Mouse (Mus musculus) right cerebral cortex, postnatal 36 days (tissue): ENCODE measurements around the gene Mmp9.

Experiments
- DNase-seq, 2 experiments: peaks; one replicate each; pipeline ENCODE4 v3.0.0; 2022; ENCODE audit warnings: low spot score in 2 of 2, mixed read lengths in 1 of 2

The Mmp9 gene

GRCm38 (mm10) chr2:164940140-164940830, at the start of gene Mmp9:
Gene Mmp9 (plus strand): TSS chr2:164940780.
- no peak for DNase-seq

- no peak for DNase-seq
Observed at GRCm38 (mm10) chr2:164891056-164891834, 49.3 kb upstream of the Mmp9 start.

DNA sequence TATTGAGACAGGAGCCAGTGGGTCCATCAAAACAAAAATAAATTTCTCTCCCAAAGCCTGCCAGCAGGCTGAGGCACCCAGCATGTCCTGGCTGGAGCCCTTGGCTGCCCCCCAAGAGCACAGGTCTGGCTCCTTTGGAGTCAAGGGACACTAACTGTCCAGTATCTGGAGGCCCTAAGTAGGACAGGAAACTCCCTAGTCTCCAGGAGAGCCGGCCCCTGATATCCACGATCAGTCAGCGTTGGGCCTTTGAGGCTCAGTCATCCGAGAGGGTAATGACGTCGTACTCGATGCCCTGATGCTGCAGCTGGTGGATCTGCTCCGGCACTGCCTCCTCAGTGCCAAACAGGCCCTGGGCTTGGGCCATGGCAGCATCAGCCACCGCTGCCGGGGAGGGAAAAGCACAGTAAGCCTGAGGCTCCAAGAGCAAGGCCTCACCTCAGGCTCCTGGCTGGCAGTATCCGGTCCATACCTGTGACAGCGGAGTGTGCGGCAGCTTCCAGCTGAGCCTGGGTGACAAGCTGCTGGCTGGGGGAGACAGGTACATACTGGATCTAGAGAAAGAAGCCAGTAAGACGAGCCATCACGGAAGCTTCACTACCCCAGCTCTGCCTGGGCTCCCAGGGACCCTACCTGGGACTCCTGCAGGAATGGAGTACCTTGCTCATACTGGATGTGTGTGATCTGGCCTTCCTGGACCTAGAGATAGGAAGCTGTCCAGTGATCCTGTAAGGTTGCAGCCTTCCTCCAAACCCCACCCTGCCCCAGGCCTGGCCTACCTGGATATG, 48.5 kb upstream of the Mmp9 start:
- no peak for DNase-seq

- no peak for DNase-seq
Observed at GRCm38 (mm10) chr2:164892696-164893216, 47.8 kb upstream of the Mmp9 start.

DNA sequence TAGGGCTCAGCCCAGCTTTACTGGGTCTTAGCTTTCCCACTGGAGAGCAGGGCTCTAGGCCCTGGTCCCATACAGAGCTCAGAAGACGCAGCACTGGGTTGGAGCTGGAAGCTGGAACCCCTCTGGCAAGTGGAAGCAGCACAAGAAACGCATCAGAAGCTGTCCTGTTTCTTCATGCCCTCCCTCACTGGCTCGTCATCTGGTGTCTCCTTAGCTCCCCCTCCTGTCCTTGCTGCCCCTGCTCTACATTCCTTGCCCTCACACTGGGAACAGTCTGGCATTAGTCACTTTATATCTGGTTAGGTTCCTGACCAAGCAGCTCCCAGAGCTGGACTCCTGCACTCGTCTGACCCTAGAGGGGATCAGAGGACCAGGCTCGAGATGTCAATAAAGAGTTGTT, 46.5 kb upstream of the Mmp9 start:
- no peak for DNase-seq

DNA sequence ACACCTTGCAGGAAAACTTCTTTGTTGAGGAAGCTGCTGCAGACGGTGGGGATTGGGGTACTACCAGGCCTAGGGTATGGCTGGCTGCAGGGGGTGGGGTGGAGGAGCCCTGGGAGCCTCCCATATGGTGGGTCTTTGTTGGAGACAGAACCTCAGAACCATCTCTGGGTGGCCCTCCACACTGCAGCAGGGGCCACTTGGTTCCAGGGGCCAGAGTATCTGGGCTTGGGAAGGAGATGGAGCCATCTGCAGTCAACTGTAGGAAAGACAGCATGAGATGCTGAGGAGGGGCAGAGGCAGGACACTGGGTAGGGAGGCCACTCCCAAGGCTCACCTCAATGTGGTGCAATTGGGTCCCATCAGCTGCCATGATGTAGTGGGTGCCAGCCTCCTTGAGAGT, 45.9 kb upstream of the Mmp9 start:
- DNase-seq = no peak

- DNase-seq = no peak
Observed at GRCm38 (mm10) chr2:164895885-164896284, 44.7 kb upstream of the Mmp9 start.

- no peak for DNase-seq
Observed at GRCm38 (mm10) chr2:164898008-164898407, 42.6 kb upstream of the Mmp9 start.

DNA sequence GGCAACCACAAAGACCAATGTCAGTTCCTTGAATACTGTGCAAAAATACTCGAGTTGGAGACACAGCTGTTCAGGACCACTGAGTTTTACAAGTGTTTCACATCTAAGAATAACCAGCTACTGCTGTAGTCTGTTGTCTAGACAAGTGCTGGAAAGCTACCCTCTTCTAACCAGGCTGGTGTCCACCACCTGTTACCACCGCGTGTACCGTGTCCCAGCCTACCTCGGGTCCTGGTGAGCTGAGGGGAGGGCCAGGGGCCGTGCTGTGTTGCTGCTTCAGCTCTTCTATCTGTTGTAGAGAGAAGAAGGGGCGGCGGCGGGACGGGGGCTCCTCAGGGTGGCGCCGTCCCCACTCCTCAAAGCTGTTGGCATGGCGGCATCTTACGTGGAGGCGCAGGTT, 41.5 kb upstream of the Mmp9 start:
- no peak for DNase-seq

DNA sequence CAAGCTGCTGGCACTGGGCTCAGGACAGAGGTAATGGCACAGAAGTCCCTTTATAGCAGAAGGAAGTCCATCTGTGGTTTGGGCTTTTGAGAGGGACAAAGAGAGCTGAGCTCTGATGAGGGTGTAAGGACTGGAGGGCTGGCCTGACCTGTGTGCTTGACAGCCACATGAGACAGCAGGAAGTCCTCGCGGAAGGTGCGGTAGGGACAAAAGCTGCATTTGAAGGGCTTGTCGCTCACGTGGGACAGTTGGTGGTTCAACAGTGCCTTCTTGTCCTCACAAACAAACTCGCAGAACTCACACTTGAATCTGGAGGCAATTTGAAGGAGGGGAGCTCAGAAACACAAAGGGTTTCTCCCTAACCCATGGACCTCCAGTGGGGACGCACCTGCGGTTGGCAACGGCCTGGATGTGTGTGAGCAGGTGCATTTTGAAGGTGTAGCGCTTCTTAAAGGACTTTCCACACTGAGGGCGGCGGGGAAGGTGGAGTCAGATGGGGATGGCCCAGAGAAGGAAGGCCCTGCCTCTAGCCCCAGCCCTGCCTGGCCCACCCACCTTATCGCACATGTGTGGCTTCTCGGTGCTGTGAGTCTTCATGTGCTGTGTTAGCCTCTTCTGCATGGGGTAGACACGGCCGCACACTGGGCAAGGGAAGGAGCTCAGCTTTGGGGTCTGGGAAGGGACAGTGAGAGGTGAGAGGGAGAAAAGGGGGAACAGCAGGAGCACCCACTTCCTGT, 40.7 kb upstream of the Mmp9 start:
- no peak for DNase-seq

GRCm38 (mm10) chr2:164901380-164901779, 39.2 kb upstream of the Mmp9 start:
- DNase-seq = no peak

- no peak for DNase-seq
Observed at GRCm38 (mm10) chr2:164903496-164903895, 37.1 kb upstream of the Mmp9 start.

DNA sequence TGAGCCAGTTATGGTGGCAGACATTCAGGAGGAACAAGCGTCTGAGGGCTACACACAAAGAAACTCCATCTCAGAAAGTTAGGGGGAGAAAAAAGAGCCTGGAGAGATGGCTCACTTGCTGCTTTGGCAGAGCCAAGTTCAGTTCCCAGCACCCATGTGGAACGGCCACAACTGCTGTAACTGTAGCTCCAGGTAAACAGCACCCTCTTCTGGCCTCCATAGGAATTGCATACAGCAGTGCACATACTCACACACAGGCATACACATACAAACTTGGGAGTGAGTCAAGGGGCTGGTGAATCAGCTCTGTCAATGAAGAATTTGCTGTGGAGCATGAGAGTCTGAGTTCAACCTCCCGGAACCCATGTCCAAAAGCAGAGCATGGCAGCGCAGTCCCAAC, 34.5 kb upstream of the Mmp9 start:
- no peak for DNase-seq

GRCm38 (mm10) chr2:164907511-164907910, 33.1 kb upstream of the Mmp9 start:
- no peak for DNase-seq

DNA sequence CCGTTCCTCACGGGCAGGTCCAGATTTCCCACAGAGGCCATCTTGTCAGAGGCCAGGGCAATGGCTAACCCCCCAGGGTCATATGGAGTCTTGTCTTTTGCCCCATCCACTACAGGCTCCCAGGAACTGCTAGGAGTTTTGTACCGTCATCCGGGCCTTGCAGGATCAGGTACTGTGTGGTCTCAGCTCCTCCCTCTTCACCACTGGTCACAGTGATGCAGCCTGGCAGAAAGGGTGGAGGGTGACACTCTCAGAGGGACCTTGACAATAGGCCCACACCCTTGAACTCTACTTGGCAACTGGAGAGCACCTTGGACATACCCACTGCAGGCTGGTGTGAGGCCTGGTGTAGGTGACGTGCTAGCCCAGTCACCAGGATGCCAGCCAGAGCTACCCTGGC, 32.6 kb upstream of the Mmp9 start:
- no peak for DNase-seq

GRCm38 (mm10) chr2:164909100-164909499, 31.5 kb upstream of the Mmp9 start:
- DNase-seq = no peak

DNA sequence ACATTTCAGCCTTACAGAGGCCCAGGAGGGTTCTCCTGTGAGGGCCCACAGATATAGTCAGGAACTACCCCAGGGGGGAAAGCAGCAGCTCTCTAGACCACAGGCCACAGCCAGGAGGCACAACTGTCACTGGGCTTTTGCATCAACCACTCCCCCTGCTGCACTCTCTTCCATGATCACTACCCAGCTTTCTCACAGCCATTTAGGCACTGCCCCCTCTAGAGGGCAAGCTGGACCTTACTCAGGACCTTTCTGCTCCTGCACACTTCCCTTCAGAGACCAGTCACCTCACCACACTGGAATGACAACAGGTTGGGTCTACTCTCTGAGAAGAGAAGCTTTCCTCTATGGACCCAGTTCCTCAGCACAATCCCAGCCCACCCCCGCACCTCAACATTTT, 31.0 kb upstream of the Mmp9 start:
- no peak for DNase-seq

- no peak for DNase-seq
Observed at GRCm38 (mm10) chr2:164910360-164911061, 30.1 kb upstream of the Mmp9 start.

DNA sequence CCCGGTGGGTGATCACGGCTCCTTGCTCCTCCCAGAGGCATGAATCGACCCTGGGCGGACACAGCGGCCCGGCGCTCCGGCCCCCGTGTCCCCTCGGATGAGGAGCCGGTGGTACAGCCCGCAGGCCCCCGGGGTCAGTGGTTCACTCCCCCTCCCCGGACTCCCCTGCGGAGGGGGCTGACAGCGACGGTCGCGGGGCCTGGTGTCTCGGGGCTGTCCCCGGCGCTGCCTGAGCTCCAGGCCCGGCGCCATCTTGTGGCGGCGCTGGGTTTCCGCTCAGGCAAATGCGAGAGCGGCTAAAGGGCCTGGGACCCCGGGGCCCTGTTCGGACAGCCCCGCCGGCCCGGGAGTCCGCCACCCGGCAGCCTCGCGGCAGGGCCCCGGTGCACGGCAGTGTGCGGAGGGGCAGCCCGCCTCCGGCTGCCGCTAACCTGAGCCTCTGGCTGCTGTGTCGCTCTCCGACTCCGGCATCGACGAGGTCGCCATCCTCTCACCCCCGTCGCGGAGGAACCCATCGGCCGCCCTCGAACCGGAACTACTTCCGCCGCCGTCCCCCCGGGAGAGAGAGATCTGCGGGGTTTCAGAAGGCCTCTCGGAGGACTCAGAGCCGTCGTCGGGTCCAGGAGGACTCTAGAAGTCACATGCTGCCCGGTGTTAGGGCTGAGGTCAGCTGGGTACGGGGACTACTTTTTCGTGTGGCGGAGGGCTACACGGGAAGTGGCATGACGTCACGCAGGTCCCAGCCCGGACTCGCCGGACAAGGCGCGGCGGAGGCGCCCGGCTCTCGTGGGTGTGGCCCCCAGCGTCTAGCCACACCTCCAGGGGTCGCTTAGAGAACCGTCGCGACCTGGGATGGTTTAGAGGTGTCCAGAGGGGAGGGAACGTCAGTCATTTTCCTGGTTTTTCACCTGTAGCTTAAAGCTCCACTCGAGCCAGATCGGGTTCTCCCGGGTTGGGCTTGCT, 29.2 kb upstream of the Mmp9 start, which contains the start of gene Zfp335:
TSS of gene Zfp335 (minus strand) at position 672 of the 963 bp plus-strand sequence.
- peak; percentile 84 to 89 for DNase-seq

- peak; percentile 72 to 79 for DNase-seq
Observed at GRCm38 (mm10) chr2:164912151-164912550, 28.4 kb upstream of the Mmp9 start.
